Mouse (Mus musculus) Patski (cell line): ENCODE data around the gene Swap70. TPM values are rescaled to one million over a fixed set of nuclear protein-coding genes. Genes with fewer than 3 reads are reported as not detected.

Source experiments
- ATAC-seq: fragments of 100-300 bp; one replicate; pipeline ENCODE4 v1.8.0; 2021
- CTCF ChIA-PET: fragments of 350-600 bp; sonication (Branson Sonifier 250); formaldehyde crosslinking; loops from one replicate; lab custom pipeline; 2022; ENCODE audit warnings: inconsistent platforms; lab: Charles Lee
- POLR2A ChIA-PET: fragments of 350-600 bp; sonication (Branson Sonifier 250); formaldehyde crosslinking; loops from one replicate; lab custom pipeline; 2022; ENCODE audit warnings: antibody characterized with exemption, inconsistent platforms; lab: Charles Lee
- DNase-seq: peaks from one replicate; pipeline ENCODE4 v3.0.0-alpha.2; 2011; ENCODE audit warnings: low read depth, low spot score
- H3K27me3 ChIP-seq: fragments of 371-371 bp; one replicate; pipeline ENCODE4 v1.5.1; 2021
- CTCF ChIP-seq: fragments of 100-300 bp; IDR thresholded peaks from one replicate; pipeline ENCODE4 v1.5.1; 2021
- in situ Hi-C: fragments of 300-500 bp; cut with MboI; formaldehyde crosslinking; loops from 3 replicates; pipeline ENCODE4 v1.11.1; 2018; ENCODE audit warnings: low pct_unique_long_range_greater_than_20kb, mixed read lengths
- polyA plus RNA-seq: library from polyadenylated mRNA; unstranded; gene quantifications from one replicate; pipeline ENCODE4 v1.2.3, GENCODE M21; 2021

Gene Swap70
- polyA plus RNA-seq, 1 experiment from 2014 or later: 34.0 TPM

- ChIA-PET CTCF (interaction anchor here (1.0 kb wide), 1 partner anchor 17 kb away, joined by 3 read pairs; no protein-coding TSS in a partner anchor), POLR2A (interaction anchor here (0.8 kb wide), 1 partner anchor 26 kb away, joined by 3 read pairs; no protein-coding TSS in a partner anchor)
- no peak for ATAC-seq
- no peak for TF ChIP-seq CTCF
- no peaks in the 10 kb centered on the region for H3K27me3 ChIP-seq
- in situ Hi-C loops: no loop called here
- DNase-seq: no peak
Measured at GRCm38 (mm10) chr7:110313392-110314055, 92.0 kb downstream of the Swap70 start.

GRCm38 (mm10) chr7:110314401-110314890 is 92.9 kb downstream of the Swap70 start:
- ChIA-PET CTCF (interaction anchor here (0.5 to 1.6 kb wide), 4 partner anchors 10 to 121 kb away, joined by 3 to 4 read pairs (median 3); no protein-coding TSS in a partner anchor), POLR2A (interaction anchor here (1.8 kb wide), 1 partner anchor 14 kb away, joined by 5 read pairs; no protein-coding TSS in a partner anchor)
- ATAC-seq (no peak), DNase-seq (no peak)
- no peaks in the 10 kb centered on the region for H3K27me3 ChIP-seq
- TF ChIP-seq CTCF: no peak
- in situ Hi-C loops: no loop called here

DNA sequence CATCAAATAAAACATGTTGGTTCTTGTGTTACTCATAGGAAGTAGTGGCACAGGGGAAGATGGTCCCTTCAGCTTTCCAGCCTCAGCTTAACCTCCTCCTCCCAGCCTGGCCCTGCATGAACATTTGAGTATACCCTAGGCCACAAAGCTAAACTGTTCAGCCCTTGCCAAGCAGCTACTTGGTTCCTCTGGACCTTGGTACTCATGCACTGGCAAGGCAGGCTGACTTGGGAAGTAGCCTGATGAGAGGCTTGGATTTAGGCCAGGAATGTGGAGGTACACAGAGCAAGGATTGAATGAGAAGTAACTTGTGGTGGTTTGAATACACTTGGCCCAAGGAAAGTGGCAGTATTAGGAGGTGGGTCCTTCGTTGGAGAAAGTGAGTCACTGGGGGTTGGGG is 93.8 kb downstream of the Swap70 start:
- in situ Hi-C loops: no loop called here
- DNase-seq (no peak), ATAC-seq (no peak)
- POLR2A ChIA-PET: interaction anchor here (1.8 kb wide), 1 partner anchor 15 kb away, joined by 5 read pairs; no protein-coding TSS in a partner anchor
- no peaks in the 10 kb centered on the region for H3K27me3 ChIP-seq
- CTCF ChIA-PET: interaction anchor here (1.0 to 1.6 kb wide), 2 partner anchors 9 to 18 kb away, joined by 3 to 4 read pairs; no protein-coding TSS in a partner anchor
- TF ChIP-seq CTCF: no peak

DNA sequence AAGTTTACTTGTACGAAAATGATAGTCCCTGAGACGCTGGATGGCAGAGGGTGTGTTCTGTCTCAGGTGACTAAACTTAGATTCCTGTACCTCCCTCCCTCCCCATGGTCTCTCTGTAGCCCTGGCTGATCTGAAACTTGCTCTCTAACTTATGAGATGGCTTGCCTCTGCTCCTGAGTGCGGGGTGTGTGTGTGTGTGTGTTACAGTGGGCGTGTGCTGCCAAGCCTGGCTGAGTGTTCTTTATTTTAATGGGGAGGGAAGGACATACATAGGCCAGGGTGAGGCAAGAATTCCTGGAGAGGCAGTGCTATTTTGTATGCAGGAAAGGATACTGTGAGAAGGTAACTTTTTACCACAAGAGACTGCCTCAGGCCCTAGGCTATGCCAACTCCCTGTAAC is 95.9 kb downstream of the Swap70 start:
- no peak for TF ChIP-seq CTCF
- ATAC-seq: no peak
- CTCF ChIA-PET: no interaction called here
- H3K27me3 ChIP-seq: no peaks in the 10 kb centered on the region
- in situ Hi-C loops: no loop called here
- POLR2A ChIA-PET: no interaction called here
- DNase-seq: no peak

DNA sequence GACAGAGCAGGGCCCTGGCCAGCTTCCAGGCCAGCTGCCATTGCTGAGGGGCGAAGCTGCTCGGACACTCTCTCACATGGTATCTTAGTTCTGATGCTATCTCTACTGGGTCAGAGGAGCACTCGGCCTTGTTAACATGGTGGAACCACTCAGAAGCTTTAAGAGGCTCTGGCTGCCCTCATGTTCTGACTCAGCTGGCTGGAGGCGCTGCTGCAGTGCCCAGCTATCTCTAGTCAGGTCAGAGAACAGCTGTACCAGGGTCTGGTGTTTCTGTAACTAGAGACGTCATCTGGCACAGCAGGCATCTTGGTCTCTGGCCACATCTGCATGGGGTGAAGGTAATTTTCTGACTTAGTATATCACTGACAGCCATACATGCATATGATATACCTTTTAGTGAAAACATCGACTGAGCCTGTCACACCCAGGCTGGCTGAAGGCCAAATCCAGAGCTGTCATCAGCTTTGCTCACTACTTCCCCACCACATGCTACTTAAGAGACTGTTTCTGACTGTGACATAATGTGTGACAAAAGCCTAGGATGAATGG is 97.5 kb downstream of the Swap70 start:
- H3K27me3 ChIP-seq: no peaks in the 10 kb centered on the region
- DNase-seq (no peak), ATAC-seq (no peak)
- CTCF ChIA-PET: no interaction called here
- POLR2A ChIA-PET: interaction anchor here (1.0 kb wide), 1 partner anchor 35 kb away, joined by 3 read pairs; no protein-coding TSS in a partner anchor
- in situ Hi-C loops: no loop called here
- no peak for TF ChIP-seq CTCF

GRCm38 (mm10) chr7:110321106-110321505 is 99.6 kb downstream of the Swap70 start:
- no peak for TF ChIP-seq CTCF
- POLR2A ChIA-PET: no interaction called here
- CTCF ChIA-PET: interaction anchor here (0.9 kb wide), 1 partner anchor 8 kb away, joined by 3 read pairs; no protein-coding TSS in a partner anchor

DNA sequence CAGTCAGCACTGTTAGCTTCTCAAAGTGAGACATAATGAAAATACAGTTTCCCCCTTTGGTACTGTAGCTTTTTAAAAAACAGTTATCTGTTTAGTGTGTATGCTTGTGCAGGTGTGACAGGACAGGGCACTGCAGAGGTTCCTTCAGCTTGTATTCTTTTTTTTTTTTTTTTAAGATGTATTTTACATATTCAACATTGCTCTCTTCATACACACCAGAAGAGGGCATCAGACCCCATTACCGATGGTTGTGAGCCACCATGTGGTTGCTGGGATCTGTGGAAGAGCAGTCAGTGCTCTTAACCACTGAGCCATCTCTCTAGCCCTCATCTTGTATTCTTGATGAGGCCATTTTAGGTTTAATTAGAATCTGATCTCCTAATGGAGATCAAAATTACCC is 103.3 kb downstream of the Swap70 start:
- CTCF ChIA-PET: interaction anchor here (1.3 kb wide), 1 partner anchor 10 kb away, joined by 3 read pairs; no protein-coding TSS in a partner anchor
- no peaks in the 10 kb centered on the region for H3K27me3 ChIP-seq
- no peak for ATAC-seq
- no peak for TF ChIP-seq CTCF
- in situ Hi-C loops: no loop called here
- POLR2A ChIA-PET: no interaction called here
- DNase-seq: no peak

More at GRCm38 (mm10) chr7:110321106-110321505, 99.6 kb downstream of the Swap70 start:
- DNase-seq (no peak), ATAC-seq (no peak)
- in situ Hi-C loops: no loop called here
- no peaks in the 10 kb centered on the region for H3K27me3 ChIP-seq

GRCm38 (mm10) chr7:110325381-110326110 is 104.0 kb downstream of the Swap70 start:
- POLR2A ChIA-PET: no interaction called here
- no peak for TF ChIP-seq CTCF
- DNase-seq (no peak), ATAC-seq (no peak)
- in situ Hi-C loops: no loop called here
- CTCF ChIA-PET: interaction anchor here (0.7 kb wide), 1 partner anchor 28 kb away, joined by 3 read pairs; no protein-coding TSS in a partner anchor
- no peaks in the 10 kb centered on the region for H3K27me3 ChIP-seq

Other genes with a start within 250 kb of the Swap70 start
- gene Tmem41b, start 234.8 kb upstream of the Swap70 start, polyA plus RNA-seq: 42.8 TPM
- 98.5 TPM for gene Ipo7, start 203.4 kb upstream of the Swap70 start, polyA plus RNA-seq
- 12.5 TPM for gene Zfp143, start 160.5 kb upstream of the Swap70 start, polyA plus RNA-seq
- 28.5 TPM for gene Wee1, start 99.7 kb upstream of the Swap70 start, polyA plus RNA-seq